Mouse (Mus musculus): Measurements from ENCODE around the gene Tas2r143. TPM values are rescaled to one million over a fixed set of nuclear protein-coding genes. Genes with fewer than 3 reads are reported as not detected.

The Tas2r143 gene
- polyA plus RNA-seq (2017; shearing (Covaris generic)), result not detected

GRCm38 (mm10) chr6:42399938-42400337, at the start of gene Tas2r143:
Gene Tas2r143 (plus strand): TSS chr6:42400238.

GRCm38 (mm10) chr6:42372816-42373547, 27.1 kb upstream of the Tas2r143 start, which contains the start of gene Epha1:
Gene Epha1 (minus strand): TSS chr6:42373268.

GRCm38 (mm10) chr6:42405134-42405533, 5.1 kb downstream of the Tas2r143 start, which contains the start of gene Tas2r135:
Gene Tas2r135 (plus strand): TSS chr6:42405434.

GRCm38 (mm10) chr6:42434446-42434845, 34.4 kb downstream of the Tas2r143 start, which contains the start of gene Tas2r126:
Gene Tas2r126 (plus strand): TSS chr6:42434535.

Other genes with a start within 250 kb of the Tas2r143 start
- not detected for gene Tas2r144, start 184.9 kb upstream of the Tas2r143 start, polyA plus RNA-seq (2017; shearing (Covaris generic))
- 11.6 TPM for gene Gstk1, start 154.3 kb upstream of the Tas2r143 start, polyA plus RNA-seq (2017; shearing (Covaris generic))
- not detected for gene Tmem139, start 138.3 kb upstream of the Tas2r143 start, polyA plus RNA-seq (2017; shearing (Covaris generic))
- 75.7 TPM for gene Casp2, start 135.3 kb upstream of the Tas2r143 start, polyA plus RNA-seq (2017; shearing (Covaris generic))
- gene Clcn1, start 113.6 kb upstream of the Tas2r143 start, polyA plus RNA-seq (2017; shearing (Covaris generic)), result not detected
- not detected for gene Fam131b, start 75.6 kb upstream of the Tas2r143 start, polyA plus RNA-seq (2017; shearing (Covaris generic))
- 113 TPM for gene Zyx, start 50.6 kb upstream of the Tas2r143 start, polyA plus RNA-seq (2017; shearing (Covaris generic))
- gene Epha1, start 27.0 kb upstream of the Tas2r143 start, polyA plus RNA-seq (2017; shearing (Covaris generic)), result 0.19 TPM
- not detected for gene Tas2r135, start 5.2 kb downstream of the Tas2r143 start, polyA plus RNA-seq (2017; shearing (Covaris generic))
- gene Tas2r126, start 34.3 kb downstream of the Tas2r143 start, polyA plus RNA-seq (2017; shearing (Covaris generic)), result not detected
- gene Olfr458, start 65.0 kb downstream of the Tas2r143 start, polyA plus RNA-seq (2017; shearing (Covaris generic)), result not detected
- 0.42 TPM for gene Olfr457, start 76.1 kb downstream of the Tas2r143 start, polyA plus RNA-seq (2017; shearing (Covaris generic))
- not detected for gene Olfr456, start 87.0 kb downstream of the Tas2r143 start, polyA plus RNA-seq (2017; shearing (Covaris generic))
- gene Olfr455, start 147.3 kb downstream of the Tas2r143 start, polyA plus RNA-seq (2017; shearing (Covaris generic)), result not detected
- gene Tcaf3, start 197.5 kb downstream of the Tas2r143 start, polyA plus RNA-seq (2017; shearing (Covaris generic)), result not detected
- gene Tcaf2, start 245.0 kb downstream of the Tas2r143 start, polyA plus RNA-seq (2017; shearing (Covaris generic)), result not detected

All from naive thymus-derived CD4-positive, alpha-beta T cell, adult 5 months (primary cell).